Mouse (Mus musculus) kidney, adult 9 months (tissue): ENCODE data around the gene Bcl10.

ENCODE experiments used
- DNase-seq: peaks from one replicate; pipeline ENCODE4 v3.0.0; 2022

Bcl10 gene

DNA sequence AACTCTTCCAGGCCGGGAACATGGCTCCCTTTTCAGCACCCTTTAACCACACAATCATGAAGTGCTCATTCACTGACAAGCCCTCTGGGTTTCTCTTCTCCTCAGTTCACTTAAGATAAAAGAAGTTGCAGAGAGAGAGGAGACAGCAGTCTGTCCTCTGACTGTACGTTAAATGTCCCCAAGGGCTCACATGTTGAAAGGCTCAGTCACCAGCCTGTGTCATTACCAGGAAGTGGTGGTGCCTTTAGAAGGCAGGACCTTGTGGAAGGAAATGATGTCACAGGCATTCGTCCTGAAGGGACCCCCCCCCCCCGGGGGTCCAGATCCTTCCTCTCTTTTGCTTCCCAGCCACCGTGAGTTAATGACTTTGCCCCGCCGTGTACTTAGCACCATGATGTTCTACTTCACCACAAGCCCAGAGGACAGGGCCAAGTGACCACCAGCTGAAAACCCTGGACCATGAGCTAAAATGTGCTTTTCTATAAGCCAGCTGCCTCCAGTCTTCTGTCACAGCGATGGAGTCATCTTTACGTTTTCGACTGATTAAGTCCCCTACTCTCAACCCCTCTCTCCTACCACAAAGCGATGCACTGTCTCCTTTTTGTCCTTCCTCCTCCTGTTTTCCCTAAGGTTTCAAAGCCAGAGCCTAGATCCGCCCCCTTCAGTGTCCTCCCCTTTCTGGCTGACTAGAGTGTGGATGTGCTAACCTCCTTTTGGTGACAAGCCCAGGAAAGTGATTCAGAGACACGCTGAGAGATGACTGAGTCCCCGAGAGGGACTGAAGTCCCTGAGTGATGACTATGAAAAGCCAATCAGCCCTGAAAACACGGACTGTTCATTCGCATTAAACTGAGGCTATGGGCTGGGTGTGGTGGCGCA, 28.9 kb downstream of the Bcl10 start:
- DNase-seq, result no peak

GRCm38 (mm10) chr3:145952945-145953344, 30.3 kb downstream of the Bcl10 start:
- no peak for DNase-seq

DNA sequence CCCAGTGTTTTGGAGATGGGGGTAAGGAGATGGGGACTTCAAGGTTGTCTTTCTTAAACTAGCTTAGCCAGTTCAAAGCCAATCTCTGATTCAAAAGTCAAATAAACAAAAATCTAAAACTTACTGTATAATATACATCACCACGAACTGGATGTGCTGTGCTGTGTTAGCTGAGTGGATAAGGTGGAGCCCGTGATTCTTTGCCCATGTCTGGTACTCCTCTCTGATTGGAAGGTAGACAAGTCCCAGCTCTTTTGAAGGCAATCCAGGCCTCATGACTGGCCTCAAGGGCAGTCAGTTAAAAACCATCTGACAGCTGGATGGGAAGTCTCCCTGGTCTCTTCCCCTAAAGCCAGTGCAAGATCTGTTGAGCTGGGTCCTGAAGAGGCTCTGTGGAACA, 30.8 kb downstream of the Bcl10 start:
- no peak for DNase-seq

- no peak for DNase-seq
Measured at GRCm38 (mm10) chr3:145959824-145960223, 37.2 kb downstream of the Bcl10 start.

DNA sequence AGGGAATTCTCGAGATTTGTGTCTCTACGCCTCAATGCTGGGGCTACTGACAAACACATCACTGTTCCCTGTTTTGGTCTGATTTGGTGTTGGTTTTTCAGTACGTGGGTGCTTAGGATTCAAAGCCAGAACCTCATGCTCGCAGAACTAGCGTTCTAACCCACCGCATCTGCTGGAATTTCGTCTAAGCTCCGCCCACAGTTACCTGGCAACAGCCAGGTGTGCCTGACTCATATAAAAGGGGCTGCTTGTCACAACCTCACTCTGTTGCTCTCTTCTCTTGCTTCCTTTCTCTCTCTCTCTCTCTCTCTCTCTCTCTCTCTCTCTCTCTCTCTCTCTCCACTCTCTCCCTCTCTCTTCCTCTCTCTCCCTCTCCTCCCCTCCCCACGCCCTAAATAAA, 39.8 kb downstream of the Bcl10 start:
- no peak for DNase-seq

DNA sequence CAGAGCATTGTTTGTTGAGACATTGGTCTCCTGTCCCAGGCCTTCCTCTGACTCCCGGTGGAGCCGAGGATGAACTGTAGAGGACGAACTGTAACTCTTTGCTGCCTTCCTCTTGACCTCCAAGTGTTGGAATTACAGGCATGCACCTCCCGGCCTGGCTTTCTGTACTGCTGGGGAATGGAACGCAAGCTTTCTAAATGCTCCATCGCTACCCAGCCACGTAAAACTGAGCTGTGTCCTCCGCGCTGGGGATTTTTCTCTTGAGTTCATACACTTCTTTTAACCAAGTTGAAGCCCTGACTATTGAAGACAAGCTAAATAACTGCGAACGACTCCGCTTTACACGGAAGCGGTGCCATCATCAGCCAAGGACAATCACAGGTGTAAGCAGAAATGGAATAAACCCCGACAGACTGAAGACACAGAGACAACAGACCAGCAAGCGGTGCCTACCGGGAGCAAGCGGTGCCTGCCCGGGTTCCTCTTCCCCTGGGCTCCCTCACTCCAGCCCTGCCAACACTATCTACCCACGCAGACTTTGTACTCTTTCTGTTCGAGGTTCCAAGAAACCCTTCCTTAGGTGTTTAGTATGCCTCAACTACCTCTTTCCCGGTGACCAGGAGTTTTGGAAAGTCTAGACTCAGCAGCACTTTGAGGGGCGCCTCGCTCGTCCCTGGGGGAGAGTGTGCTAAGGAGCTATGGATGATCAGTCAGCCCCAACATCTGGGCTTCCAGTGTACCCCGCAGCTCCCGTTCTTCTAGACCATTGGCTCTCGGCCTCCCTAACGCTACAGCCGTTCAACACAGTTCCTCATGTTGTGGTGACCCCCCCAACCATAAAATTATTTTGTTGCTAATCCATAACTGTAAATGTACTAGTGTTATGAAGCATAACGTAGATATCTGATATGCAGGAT, 40.8 kb downstream of the Bcl10 start:
- DNase-seq, result peak; percentile 66

DNA sequence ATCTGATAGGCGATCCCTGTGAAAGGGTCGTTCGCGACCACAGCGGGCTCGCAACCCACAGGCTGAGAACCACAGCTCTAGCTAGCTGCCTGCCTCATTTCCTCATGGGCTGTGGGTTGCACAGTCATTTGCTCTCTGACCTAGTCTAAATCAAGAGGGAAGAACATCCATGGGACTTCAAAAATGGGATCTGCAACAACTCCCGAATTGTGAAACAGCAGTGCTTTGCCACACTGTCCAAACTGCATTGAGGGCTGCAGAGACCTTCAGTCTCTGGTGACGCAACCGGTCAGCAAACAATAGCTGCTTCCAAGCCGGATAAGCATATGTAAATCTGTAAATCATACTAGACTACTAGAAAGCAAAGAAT, 41.4 kb downstream of the Bcl10 start:
- no peak for DNase-seq

DNA sequence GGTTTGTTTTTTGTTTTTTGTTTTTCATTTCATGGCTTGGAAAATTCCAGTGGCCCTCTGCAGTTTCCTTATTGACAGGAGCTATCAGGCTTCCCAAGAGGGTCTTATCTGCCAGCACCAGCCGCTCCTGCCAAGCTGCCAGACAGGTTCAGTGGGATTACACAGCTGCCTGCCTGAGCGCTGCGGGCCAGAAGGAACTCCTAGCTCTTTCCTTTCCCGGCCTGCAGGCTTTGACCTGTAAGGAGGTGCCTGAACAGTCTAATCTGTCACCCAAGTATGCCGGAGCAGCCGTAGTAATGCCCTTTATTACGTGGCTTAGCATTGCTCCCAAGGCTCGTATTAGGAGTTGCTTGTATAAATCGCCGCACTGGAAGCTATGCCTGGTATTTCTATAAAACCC, 41.9 kb downstream of the Bcl10 start:
- peak; percentile 58 for DNase-seq

DNA sequence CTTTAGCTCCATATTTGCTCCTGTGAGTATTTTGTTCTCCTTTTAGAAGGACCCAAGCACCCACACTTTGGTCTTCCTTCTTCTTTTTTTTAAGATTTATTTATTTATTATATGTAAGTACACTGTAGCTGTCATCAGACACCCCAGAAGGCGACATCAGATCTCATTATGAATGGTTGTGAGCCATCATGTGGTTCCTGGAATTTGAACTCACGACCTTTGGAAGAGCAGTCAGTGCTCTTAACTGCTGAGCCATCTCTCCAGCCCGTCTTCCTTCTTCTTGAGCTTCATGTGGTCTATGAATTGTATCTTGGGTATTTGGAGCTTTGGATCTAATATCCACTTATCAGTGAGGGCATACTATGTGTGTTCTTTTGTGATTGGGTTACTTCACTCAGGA, 43.0 kb downstream of the Bcl10 start:
- DNase-seq, result peak; percentile 57

DNA sequence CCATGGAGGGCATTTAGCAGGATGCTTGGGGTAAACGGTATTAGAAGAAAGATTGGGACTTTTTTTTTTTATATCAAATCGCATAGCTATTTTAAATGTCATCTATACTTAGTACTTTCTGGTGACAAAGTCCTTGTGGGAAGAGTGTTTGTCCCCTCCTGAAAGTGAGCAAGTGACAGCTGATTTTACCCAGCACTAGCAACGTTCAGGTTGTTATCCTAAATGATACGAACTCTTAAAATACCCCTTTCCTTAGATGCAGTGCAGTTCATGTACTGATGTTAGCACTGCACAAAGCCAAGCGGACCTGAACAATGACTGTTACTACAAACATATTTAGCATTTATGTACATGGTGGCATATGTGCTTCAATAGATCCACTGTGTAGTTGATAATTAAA, 44.2 kb downstream of the Bcl10 start:
- no peak for DNase-seq

GRCm38 (mm10) chr3:145969031-145969501, 46.5 kb downstream of the Bcl10 start:
- DNase-seq, result peak; percentile 84

DNA sequence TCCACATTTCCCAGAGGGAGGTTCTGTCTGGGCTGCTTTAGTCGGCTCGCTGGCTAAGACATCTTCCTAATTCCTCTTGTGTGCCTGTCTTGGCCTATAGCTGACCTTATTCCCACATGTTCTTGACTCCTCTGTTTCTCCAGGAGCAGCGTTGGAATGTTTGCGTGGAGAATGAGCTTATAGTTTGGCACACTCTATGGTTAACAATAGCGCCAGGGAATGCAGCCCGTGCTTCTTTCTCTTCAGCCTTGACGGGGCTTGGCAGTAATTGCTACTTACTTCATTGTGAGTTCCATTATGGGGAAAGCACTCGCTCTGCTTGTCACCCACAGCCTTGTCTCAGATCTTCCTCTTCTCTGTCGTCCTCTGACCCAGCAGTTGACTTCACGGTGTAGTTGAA, 48.9 kb downstream of the Bcl10 start:
- DNase-seq, result no peak

GRCm38 (mm10) chr3:145974986-145975385, 52.4 kb downstream of the Bcl10 start:
- no peak for DNase-seq
